Mouse (Mus musculus): ENCODE results near the gene Cyp2c67.
"Not testable (repeated sequence)": the region's sequence is repeated elsewhere in the genome, so short reads cannot be mapped to it uniquely, and the experiment has no call there.

Cyp2c67 gene

GRCm38 (mm10) chr19:39648938-39649337 is at the start of gene Cyp2c67:
Gene Cyp2c67, minus strand, starts transcription at chr19:39649051.
- DNase-seq, result no peak

DNA sequence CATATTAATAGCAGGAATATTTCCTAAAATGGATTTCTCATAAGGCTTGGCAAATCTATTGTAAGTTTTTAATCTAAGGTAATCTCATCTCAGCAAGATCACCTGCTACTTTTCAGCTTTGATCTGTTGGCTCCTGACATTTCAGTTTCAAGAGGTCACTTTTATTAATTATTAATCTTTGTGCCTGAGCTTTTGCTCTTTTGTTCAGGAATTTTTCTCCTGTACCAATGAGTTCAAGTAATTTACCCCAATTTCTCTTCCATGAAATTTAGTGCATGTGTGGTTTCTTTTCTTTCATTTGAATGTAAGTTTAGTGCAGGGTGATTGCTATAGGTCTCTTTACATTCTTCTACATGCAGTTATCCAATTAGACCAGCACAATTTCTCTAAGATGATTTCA is 16.8 kb upstream of the Cyp2c67 start:
- DNase-seq, result not testable (repeated sequence)

DNA sequence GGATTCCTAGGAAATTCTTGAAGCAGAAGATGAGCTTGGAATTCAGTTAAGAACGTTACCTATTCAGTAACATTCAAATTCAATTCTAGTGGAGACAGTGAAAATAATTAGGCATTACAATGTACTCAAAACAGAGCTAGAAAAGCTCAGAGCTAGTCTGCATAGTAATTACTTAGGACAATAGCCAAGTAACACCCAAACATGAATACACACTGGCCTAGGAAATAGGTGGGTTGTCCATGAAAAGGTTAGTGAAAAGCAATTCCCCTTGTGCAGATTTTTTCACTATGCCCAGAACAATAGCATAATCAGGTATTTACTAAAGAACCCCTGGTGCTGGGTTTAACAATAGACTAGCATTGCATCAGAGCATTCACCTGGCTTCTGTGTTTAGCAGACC is 3.5 kb upstream of the Cyp2c67 start:
- DNase-seq, result no peak

- no peak for DNase-seq
These were observed 1.3 kb downstream of the Cyp2c67 start for GRCm38 (mm10) chr19:39647519-39647918.

GRCm38 (mm10) chr19:39644551-39644950 is 4.3 kb downstream of the Cyp2c67 start:
- DNase-seq, result not testable (repeated sequence)

Data from lung, postnatal 14 days (tissue).